Mouse (Mus musculus): ENCODE results near the gene Pfas. TPM values are rescaled to one million over a fixed set of nuclear protein-coding genes. Genes with fewer than 3 reads are reported as not detected.
"Not testable (repeated sequence)": the region's sequence is repeated elsewhere in the genome, so short reads cannot be mapped to it uniquely, and the experiment has no call there.

Gene Pfas
- polyA plus RNA-seq, 1 experiment, result 0.81 TPM

- no peak overlapping the region for H3K4me3 ChIP-seq (replicated peaks)
- no peaks in the 10 kb centered on the region for H3K9me3 ChIP-seq (ENCODE audit: control insufficient read depth, low read length)
- H3K27me3 ChIP-seq (ENCODE audit: control insufficient read depth), result no peaks in the 10 kb centered on the region
- H3K4me1 ChIP-seq (ENCODE audit: control insufficient read depth), result peaks cover 37% of the 10 kb centered on the region
- TF ChIP-seq TAL1 (IDR thresholded peaks at IDR 0.05; ENCODE audit: low read length) (no peak), GATA1 (IDR thresholded peaks at IDR 0.05; ENCODE audit: low read length) (no peak)
- no peaks in the 10 kb centered on the region for H3K36me3 ChIP-seq (ENCODE audit: control insufficient read depth)
These were observed 41.7 kb downstream of the Pfas start for GRCm38 (mm10) chr11:68966554-68966953.

- no peak for TF ChIP-seq GATA1 (IDR thresholded peaks at IDR 0.05; ENCODE audit: low read length)
- no peak for TF ChIP-seq TAL1 (IDR thresholded peaks at IDR 0.05; ENCODE audit: low read length)
- no peaks in the 10 kb centered on the region for H3K9me3 ChIP-seq (ENCODE audit: control insufficient read depth, low read length)
- no peaks in the 10 kb centered on the region for H3K27me3 ChIP-seq (ENCODE audit: control insufficient read depth)
- H3K4me3 ChIP-seq (replicated peaks), result no peak overlapping the region
- H3K4me1 ChIP-seq (ENCODE audit: control insufficient read depth), result peaks cover 31% of the 10 kb centered on the region
- H3K36me3 ChIP-seq (ENCODE audit: control insufficient read depth), result no peaks in the 10 kb centered on the region
These were observed 42.4 kb downstream of the Pfas start for GRCm38 (mm10) chr11:68965845-68966244.

- TF ChIP-seq TAL1 (IDR thresholded peaks at IDR 0.05; ENCODE audit: low read length), result no peak
- TF ChIP-seq GATA1 (IDR thresholded peaks at IDR 0.05; ENCODE audit: low read length), result no peak
- Histone ChIP-seq H3K4me1 (ENCODE audit: control insufficient read depth) (peaks cover 30% of the 10 kb centered on the region), H3K36me3 (ENCODE audit: control insufficient read depth) (no peaks in the 10 kb centered on the region), H3K27me3 (ENCODE audit: control insufficient read depth) (no peaks in the 10 kb centered on the region), H3K9me3 (ENCODE audit: control insufficient read depth, low read length) (no peaks in the 10 kb centered on the region), H3K4me3 (replicated peaks) (no peak overlapping the region)
These were observed 43.2 kb downstream of the Pfas start for GRCm38 (mm10) chr11:68965050-68965449.

- H3K4me1 ChIP-seq (ENCODE audit: control insufficient read depth), result peaks cover 22% of the 10 kb centered on the region
- H3K27me3 ChIP-seq (ENCODE audit: control insufficient read depth), result peaks cover under 1% of the 10 kb centered on the region; the same call in 1 of the 2 replicates
- H3K36me3 ChIP-seq (ENCODE audit: control insufficient read depth), result no peaks in the 10 kb centered on the region
- H3K4me3 ChIP-seq (replicated peaks), result no peak overlapping the region
- TF ChIP-seq TAL1 (IDR thresholded peaks at IDR 0.05; ENCODE audit: low read length), result no peak
- no peak for TF ChIP-seq GATA1 (IDR thresholded peaks at IDR 0.05; ENCODE audit: low read length)
- no peaks in the 10 kb centered on the region for H3K9me3 ChIP-seq (ENCODE audit: control insufficient read depth, low read length)
These were observed 44.9 kb downstream of the Pfas start for GRCm38 (mm10) chr11:68963405-68963804.

GRCm38 (mm10) chr11:68962159-68962558 is 46.1 kb downstream of the Pfas start:
- H3K36me3 ChIP-seq (ENCODE audit: control insufficient read depth); H3K9me3 ChIP-seq (ENCODE audit: control insufficient read depth, low read length); H3K27me3 ChIP-seq (ENCODE audit: control insufficient read depth); H3K4me3 ChIP-seq (replicated peaks): not testable (repeated sequence)
- peaks cover 11% of the 10 kb centered on the region for H3K4me1 ChIP-seq (ENCODE audit: control insufficient read depth)

- Histone ChIP-seq H3K9me3 (ENCODE audit: control insufficient read depth, low read length) (no peaks in the 10 kb centered on the region), H3K36me3 (ENCODE audit: control insufficient read depth) (no peaks in the 10 kb centered on the region), H3K4me3 (replicated peaks) (no peak overlapping the region), H3K4me1 (ENCODE audit: control insufficient read depth) (peaks cover 6% of the 10 kb centered on the region), H3K27me3 (ENCODE audit: control insufficient read depth) (peaks cover 14% of the 10 kb centered on the region)
- TF ChIP-seq TAL1 (IDR thresholded peaks at IDR 0.05; ENCODE audit: low read length), result no peak
- TF ChIP-seq GATA1 (IDR thresholded peaks at IDR 0.05; ENCODE audit: low read length), result no peak
These were observed 46.7 kb downstream of the Pfas start for GRCm38 (mm10) chr11:68961596-68961995.

- H3K27me3 ChIP-seq (ENCODE audit: control insufficient read depth), result peaks cover 51% of the 10 kb centered on the region
- TF ChIP-seq GATA1 (IDR thresholded peaks at IDR 0.05; ENCODE audit: low read length) (no peak), TAL1 (IDR thresholded peaks at IDR 0.05; ENCODE audit: low read length) (no peak)
- no peak overlapping the region for H3K4me3 ChIP-seq (replicated peaks)
- peaks cover 1% of the 10 kb centered on the region for H3K4me1 ChIP-seq (ENCODE audit: control insufficient read depth)
- peaks cover 5% of the 10 kb centered on the region; the same call in 1 of the 2 replicates for H3K9me3 ChIP-seq (ENCODE audit: control insufficient read depth, low read length)
- H3K36me3 ChIP-seq (ENCODE audit: control insufficient read depth), result no peaks in the 10 kb centered on the region
These were observed 50.3 kb downstream of the Pfas start for GRCm38 (mm10) chr11:68957971-68958370.

GRCm38 (mm10) chr11:68957308-68957707 is 51.0 kb downstream of the Pfas start, which contains the start of gene Arhgef15:
Gene Arhgef15, minus strand, starts transcription at chr11:68957480.
- Histone ChIP-seq H3K9me3 (ENCODE audit: control insufficient read depth, low read length) (peaks cover 5% of the 10 kb centered on the region; the same call in 1 of the 2 replicates), H3K27me3 (ENCODE audit: control insufficient read depth) (peaks cover 55% of the 10 kb centered on the region), H3K36me3 (ENCODE audit: control insufficient read depth) (no peaks in the 10 kb centered on the region), H3K4me3 (replicated peaks) (no peak within 1 kb of the TSS), H3K4me1 (ENCODE audit: control insufficient read depth) (peaks cover 1% of the 10 kb centered on the region)
- TF ChIP-seq GATA1 (IDR thresholded peaks at IDR 0.05; ENCODE audit: low read length) (no peak), TAL1 (IDR thresholded peaks at IDR 0.05; ENCODE audit: low read length) (no peak)

GRCm38 (mm10) chr11:68956697-68957096 is 51.6 kb downstream of the Pfas start:
- peaks cover 1% of the 10 kb centered on the region; the same call in 1 of the 2 replicates for H3K4me1 ChIP-seq (ENCODE audit: control insufficient read depth)
- H3K4me3 ChIP-seq (replicated peaks), result no peak overlapping the region
- peaks cover 60% of the 10 kb centered on the region for H3K27me3 ChIP-seq (ENCODE audit: control insufficient read depth)

GRCm38 (mm10) chr11:68956107-68956506 is 52.2 kb downstream of the Pfas start:
- Histone ChIP-seq H3K27me3 (ENCODE audit: control insufficient read depth) (peaks cover 66% of the 10 kb centered on the region), H3K4me1 (ENCODE audit: control insufficient read depth) (peaks cover 1% of the 10 kb centered on the region; the same call in 1 of the 2 replicates), H3K9me3 (ENCODE audit: control insufficient read depth, low read length) (peaks cover 5% of the 10 kb centered on the region; the same call in 1 of the 2 replicates), H3K36me3 (ENCODE audit: control insufficient read depth) (no peaks in the 10 kb centered on the region), H3K4me3 (replicated peaks) (no peak overlapping the region)
- no peak for TF ChIP-seq TAL1 (IDR thresholded peaks at IDR 0.05; ENCODE audit: low read length)
- TF ChIP-seq GATA1 (IDR thresholded peaks at IDR 0.05; ENCODE audit: low read length), result no peak

More at GRCm38 (mm10) chr11:68956697-68957096, 51.6 kb downstream of the Pfas start:
- H3K36me3 ChIP-seq (ENCODE audit: control insufficient read depth), result no peaks in the 10 kb centered on the region
- peaks cover 5% of the 10 kb centered on the region; the same call in 1 of the 2 replicates for H3K9me3 ChIP-seq (ENCODE audit: control insufficient read depth, low read length)
- TF ChIP-seq GATA1 (IDR thresholded peaks at IDR 0.05; ENCODE audit: low read length) (no peak), TAL1 (IDR thresholded peaks at IDR 0.05; ENCODE audit: low read length) (no peak)
